Mouse (Mus musculus) kidney, adult 2 months (tissue): ENCODE measurements at regions not wholly inside any gene's neighbourhood (a gene's known extent, or its start where the extent isn't known, plus 50 kb on each side); places are given as distances from the start of the nearest gene placed in this dataset.

Experiments used
- CTCF ChIP-seq: fragments of 200-500 bp; conservative IDR thresholded peaks from 2 replicates; pipeline ENCODE4 v1.5.1; 2011; ENCODE audit warnings: low read depth, mild to moderate bottlenecking, control low read depth, low read length, moderate library complexity, mixed read lengths; ENCODE audit not compliant: insufficient read depth, insufficient read length
- POLR2A ChIP-seq: fragments of 200-500 bp; IDR thresholded peaks from one replicate; pipeline ENCODE4 v1.6.1; 2011; ENCODE audit warnings: low read depth, low read length, control low read depth

- no peak for TF ChIP-seq CTCF
- no peak for TF ChIP-seq POLR2A
These were observed 62.7 kb upstream of the Tns3 start for GRCm38 (mm10) chr11:8727007-8727406.
